Mouse (Mus musculus) liver, embryonic 11.5 days (tissue): ENCODE results near the gene Rcsd1. TPM values are rescaled to one million over a fixed set of nuclear protein-coding genes. Genes with fewer than 3 reads are reported as not detected.

ENCODE experiments used
- microRNA-seq: library from miRNA; unstranded; fragments of <30 nt; microRNA quantifications from one replicate; pipeline ENCODE4, GENCODE M21; 2017; ENCODE audit warnings: borderline number of aligned reads
- polyA plus RNA-seq: library from polyadenylated mRNA; unstranded; fragments of >200 nt; fragmentation: Nextera tagmentation; extraction: Ambion mirVana; gene quantifications from 2 replicates; pipeline ENCODE4 v1.2.1, GENCODE M21; 2014

Rcsd1 gene
- polyA plus RNA-seq, 1 experiment from 2014 or later: 17.8 TPM

Small RNA genes within 50 kb of the gene (microRNA-seq; reads per million reads assigned to microRNA genes)
- gene Gm44458: not detected

Other genes with a start within 250 kb of the Rcsd1 start
- gene Dcaf6, start 249.3 kb downstream of the Rcsd1 start, polyA plus RNA-seq: 15.9 and 18.0 TPM in 2 replicates
- gene Mpc2, start 249.1 kb downstream of the Rcsd1 start, polyA plus RNA-seq: 187 and 198 TPM in 2 replicates
- gene Adcy10, start 224.6 kb downstream of the Rcsd1 start, polyA plus RNA-seq: 0.04 and 0.23 TPM in 2 replicates
- gene Mpzl1, start 75.2 kb downstream of the Rcsd1 start, polyA plus RNA-seq: 85.7 and 89.5 TPM in 2 replicates
- 237 and 244 TPM in 2 replicates for gene Creg1, start 54.0 kb upstream of the Rcsd1 start, polyA plus RNA-seq
- gene Cd247, start 78.9 kb upstream of the Rcsd1 start, polyA plus RNA-seq: 0.77 TPM in 1 of 2 replicates, not detected in the other